Comparison of ENCODE assay signal across 11 mouse cellular contexts in the genomic region with DNA sequence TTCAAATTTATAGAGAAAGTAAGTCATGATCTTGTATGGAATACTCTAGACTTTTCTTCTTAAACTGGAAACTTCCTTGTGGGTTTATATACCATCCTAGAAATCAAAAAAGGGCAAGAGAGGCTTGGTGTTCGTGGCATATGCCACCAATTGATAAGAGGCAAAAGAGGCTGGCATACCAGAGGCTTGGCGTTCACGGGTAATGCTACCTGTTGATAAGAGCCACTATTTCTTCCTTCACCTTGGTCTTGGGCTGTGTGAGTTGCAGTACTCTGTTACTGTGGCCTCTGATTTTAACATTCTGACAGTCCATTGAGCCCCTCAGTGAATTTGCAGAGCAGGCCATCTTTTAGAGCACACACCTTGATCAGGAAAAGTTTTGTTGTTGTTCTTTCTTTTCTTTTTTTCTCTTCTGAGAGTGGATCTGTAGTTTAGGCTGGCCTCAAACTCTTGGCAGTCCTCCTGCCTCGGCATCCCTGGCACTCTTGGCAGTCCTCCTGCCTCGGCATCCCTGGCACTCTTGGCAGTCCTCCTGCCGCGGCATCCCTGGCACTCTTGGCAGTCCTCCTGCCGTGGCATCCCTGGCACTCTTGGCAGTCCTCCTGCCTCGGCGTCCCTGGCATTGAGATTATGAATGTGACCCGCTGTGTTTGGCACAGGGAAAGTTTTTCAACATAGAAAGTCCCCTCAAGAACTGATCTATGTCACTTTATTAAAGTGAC. TPM values are rescaled to one million over a fixed set of nuclear protein-coding genes. Genes with fewer than 3 reads are reported as not detected.
DNase-seq lines count a peak whose midpoint lies in the region; ATAC-seq and TF ChIP-seq lines count a peak whose summit lies in the region.
"Had no signal": no experiment of that assay in that cellular context is flagged by ENCODE, and none has a peak within 500 bp of the region (broad histone marks: within the 10 kb centered on the region; RNA-seq: fewer than 3 reads in every experiment).

No protein-coding gene starts in this region.

- H3K36me3 ChIP-seq in liver, embryonic 13.5 days, result peaks cover 81% of the 10 kb centered on the region
- peaks cover 79% of the 10 kb centered on the region for H3K36me3 ChIP-seq in forebrain, embryonic 13.5 days (ENCODE audit: poor library complexity, severe bottlenecking)
- H3K36me3 ChIP-seq in hindbrain, postnatal 0 days (ENCODE audit: insufficient read depth, low read length), result peaks cover 15% of the 10 kb centered on the region
- peaks cover 74% of the 10 kb centered on the region for H3K36me3 ChIP-seq in midbrain, embryonic 14.5 days (ENCODE audit: control insufficient read depth, insufficient read depth, low read length)

- peak overlapping the region; percentile 66 for H3K4me2 ChIP-seq in liver, embryonic 13.5 days
- H3K4me2 ChIP-seq in forebrain, embryonic 13.5 days, result no peak overlapping the region
- no peak overlapping the region for H3K4me2 ChIP-seq in hindbrain, postnatal 0 days (ENCODE audit: low read depth, low read length)
- H3K4me2 ChIP-seq in midbrain, embryonic 14.5 days (ENCODE audit: low read length), result no peak overlapping the region
- H3K4me2 ChIP-seq: neural tube, embryonic 13.5 days had no signal

- peak overlapping the region; percentile 94 for H3K27ac ChIP-seq in liver, embryonic 13.5 days
- no peak overlapping the region for H3K27ac ChIP-seq in forebrain, embryonic 13.5 days
- no peak overlapping the region for H3K27ac ChIP-seq in hindbrain, postnatal 0 days
- no peak overlapping the region for H3K27ac ChIP-seq in midbrain, embryonic 14.5 days (replicated peaks; ENCODE audit: low read depth, low read length)
- H3K27ac ChIP-seq: kidney, postnatal 0 days; neural tube, embryonic 13.5 days had no signal

- ATAC-seq in common myeloid progenitor, adult 5-6 weeks (replicated peaks; ENCODE audit: low read depth, poor library complexity, severe bottlenecking), result peak; percentile 89
- ATAC-seq in liver, embryonic 13.5 days (ENCODE audit: low read depth), result peak; percentile 99
- no peak for ATAC-seq in forebrain, embryonic 13.5 days
- ATAC-seq in hindbrain, postnatal 0 days, result no peak
- ATAC-seq in midbrain, embryonic 14.5 days (ENCODE audit: low FRiP score, low TSS enrichment), result no peak

- TF ChIP-seq CTCF in hindbrain, postnatal 0 days (IDR thresholded peaks at IDR 0.05; ENCODE audit: low read depth), result no peak

- H3K4me1 ChIP-seq in liver, embryonic 13.5 days (replicated peaks), result peaks cover 43% of the 10 kb centered on the region
- no peaks in the 10 kb centered on the region for H3K4me1 ChIP-seq in forebrain, embryonic 13.5 days
- H3K4me1 ChIP-seq in hindbrain, postnatal 0 days (ENCODE audit: insufficient read depth, low read length), result no peaks in the 10 kb centered on the region
- H3K4me1 ChIP-seq in midbrain, embryonic 14.5 days (ENCODE audit: control insufficient read depth, insufficient read depth, low read length), result no peaks in the 10 kb centered on the region
- H3K4me1 ChIP-seq: neural tube, embryonic 13.5 days had no signal

- peak; percentile 49 for DNase-seq in spleen, adult 12 weeks (ENCODE audit: low spot score)
- DNase-seq in spleen, postnatal 14 days (ENCODE audit: low spot score in 2 of 2), result no peak
- DNase-seq in liver, embryonic 13.5 days, result peak; percentile 66
- DNase-seq in hindbrain, postnatal 0 days (ENCODE audit: low spot score), result no peak
- DNase-seq in midbrain, embryonic 14.5 days, result no peak
- DNase-seq: adrenal gland, adult 2 months; lung, postnatal 4 days had no signal

- no peaks in the 10 kb centered on the region for H3K27me3 ChIP-seq in liver, embryonic 13.5 days
- no peaks in the 10 kb centered on the region for H3K27me3 ChIP-seq in forebrain, embryonic 13.5 days
- H3K27me3 ChIP-seq in hindbrain, postnatal 0 days (ENCODE audit: insufficient read depth, low read length), result no peaks in the 10 kb centered on the region
- H3K27me3 ChIP-seq in midbrain, embryonic 14.5 days (ENCODE audit: control insufficient read depth, insufficient read depth, low read length), result no peaks in the 10 kb centered on the region
- H3K27me3 ChIP-seq: neural tube, embryonic 13.5 days had no signal

- no peaks in the 10 kb centered on the region for H3K9me3 ChIP-seq in liver, embryonic 13.5 days (replicated peaks)
- H3K9me3 ChIP-seq in forebrain, embryonic 13.5 days (replicated peaks), result no peaks in the 10 kb centered on the region
- no peaks in the 10 kb centered on the region for H3K9me3 ChIP-seq in hindbrain, postnatal 0 days (ENCODE audit: low read length)
- H3K9me3 ChIP-seq in midbrain, embryonic 14.5 days (ENCODE audit: control insufficient read depth, low read length), result no peaks in the 10 kb centered on the region
- H3K9me3 ChIP-seq: neural tube, embryonic 13.5 days had no signal

- H3K4me3 ChIP-seq in liver, embryonic 13.5 days (replicated peaks), result peak overlapping the region; percentile 25
- no peak overlapping the region for H3K4me3 ChIP-seq in forebrain, embryonic 13.5 days
- H3K4me3 ChIP-seq in hindbrain, postnatal 0 days (ENCODE audit: low read length), result no peak overlapping the region
- no peak overlapping the region for H3K4me3 ChIP-seq in midbrain, embryonic 14.5 days (replicated peaks; ENCODE audit: low read depth, low read length)
- H3K4me3 ChIP-seq: neural tube, embryonic 13.5 days had no signal

- peak overlapping the region; percentile 64 for H3K9ac ChIP-seq in liver, embryonic 13.5 days
- H3K9ac ChIP-seq in forebrain, embryonic 13.5 days, result no peak overlapping the region
- no peak overlapping the region for H3K9ac ChIP-seq in hindbrain, postnatal 0 days (replicated peaks; ENCODE audit: low read length)
- H3K9ac ChIP-seq in midbrain, embryonic 14.5 days (replicated peaks; ENCODE audit: low read length), result no peak overlapping the region
- H3K9ac ChIP-seq: neural tube, embryonic 13.5 days had no signal

- WGBS in liver, embryonic 13.5 days (ENCODE audit: insufficient replicate concordance), result 72% methylated on average over 11 of the region's 11 CpGs
- 86% methylated on average over 11 of the region's 11 CpGs for WGBS in forebrain, embryonic 13.5 days
- 60% methylated on average over 11 of the region's 11 CpGs for WGBS in hindbrain, postnatal 0 days
- 96% methylated on average over 11 of the region's 11 CpGs for WGBS in midbrain, embryonic 14.5 days

RNA-seq across cellular contexts. Expression of gene Elk4, which starts 19.7 kb away (rescaled TPM):
- 86.9 and 112 TPM in 2 replicates for total RNA-seq in common myeloid progenitor, adult 5-6 weeks (2017)
- polyA plus RNA-seq in liver, embryonic 13.5 days (2015; fragmentation: Nextera tagmentation; extraction: Ambion mirVana), result 9.5 and 10.2 TPM in 2 replicates
- polyA plus RNA-seq in forebrain, embryonic 13.5 days (2015; fragmentation: Nextera tagmentation; extraction: Ambion mirVana), result 13.1 and 13.2 TPM in 2 replicates
- total RNA-seq in hindbrain, postnatal 0 days (2014; rRNA removed), result 18.8 and 22.4 TPM in 2 replicates
- 8.0 and 8.2 TPM in 2 replicates for polyA plus RNA-seq in hindbrain, postnatal 0 days (2015; fragmentation: Nextera tagmentation; extraction: Ambion mirVana)
- 14.4 and 17.1 TPM in 2 replicates for polyA plus RNA-seq in midbrain, embryonic 14.5 days (2014; fragmentation: Nextera tagmentation; extraction: Ambion mirVana)

RNA-seq across cellular contexts. Expression of gene Mfsd4a, which starts 40.8 kb away (rescaled TPM):
- 0.63 and 5.5 TPM in 2 replicates for total RNA-seq in common myeloid progenitor, adult 5-6 weeks (2017)
- 3.2 and 4.8 TPM in 2 replicates for polyA plus RNA-seq in liver, embryonic 13.5 days (2015; fragmentation: Nextera tagmentation; extraction: Ambion mirVana)
- 7.8 and 8.1 TPM in 2 replicates for polyA plus RNA-seq in forebrain, embryonic 13.5 days (2015; fragmentation: Nextera tagmentation; extraction: Ambion mirVana)
- total RNA-seq in hindbrain, postnatal 0 days (2014; rRNA removed), result 5.8 and 10.2 TPM in 2 replicates
- polyA plus RNA-seq in hindbrain, postnatal 0 days (2015; fragmentation: Nextera tagmentation; extraction: Ambion mirVana), result 8.4 and 9.1 TPM in 2 replicates
- 7.5 and 10.2 TPM in 2 replicates for polyA plus RNA-seq in midbrain, embryonic 14.5 days (2014; fragmentation: Nextera tagmentation; extraction: Ambion mirVana)

Comparison
In these comparisons a context has a peak if more than half of its experiments do, and no peak if none do; other contexts are left out.
1. DNase-seq: peak in spleen, adult 12 weeks (single experiment) and liver, embryonic 13.5 days (single experiment); none in spleen, postnatal 14 days (0 of 2), hindbrain, postnatal 0 days (single experiment) and midbrain, embryonic 14.5 days (single experiment).
2. ATAC-seq: peak in common myeloid progenitor, adult 5-6 weeks (single experiment) and liver, embryonic 13.5 days (single experiment); none in forebrain, embryonic 13.5 days (single experiment), hindbrain, postnatal 0 days (single experiment) and midbrain, embryonic 14.5 days (single experiment).